Mouse (Mus musculus) small intestine, adult 2 months (tissue): Measurements from ENCODE around the gene Arntl2. TPM values are rescaled to one million over a fixed set of nuclear protein-coding genes. Genes with fewer than 3 reads are reported as not detected.

Experiments used
- H3K27ac ChIP-seq: fragments of 200-500 bp; 2 replicates; pipeline ENCODE4 v1.5.1; 2012; ENCODE audit warnings: low read depth, low read length, control low read depth, inconsistent platforms; ENCODE audit not compliant: insufficient read depth
- H3K27me3 ChIP-seq: fragments of 200-500 bp; 2 replicates; pipeline ENCODE4 v1.6.1; 2012; ENCODE audit warnings: mild to moderate bottlenecking, moderate library complexity, low read length, inconsistent platforms; ENCODE audit not compliant: control insufficient read depth, insufficient read depth
- H3K36me3 ChIP-seq: fragments of 200-500 bp; 2 replicates; pipeline ENCODE4 v1.6.1; 2012; ENCODE audit warnings: mild to moderate bottlenecking, low read length, control low read depth, inconsistent platforms; ENCODE audit not compliant: control insufficient read depth, insufficient read depth
- H3K4me1 ChIP-seq: fragments of 200-500 bp; 2 replicates; pipeline ENCODE4 v1.6.1; 2012; ENCODE audit warnings: low read length, inconsistent platforms, mixed read lengths; ENCODE audit not compliant: control insufficient read depth, insufficient read depth, insufficient read length
- H3K4me3 ChIP-seq: fragments of 200-500 bp; 2 replicates; pipeline ENCODE4 v1.5.1; 2012; ENCODE audit warnings: low read depth, mild to moderate bottlenecking, control low read depth, inconsistent platforms, low read length, moderate library complexity
- CTCF ChIP-seq: fragments of 200-500 bp; IDR thresholded peaks from 2 replicates; pipeline ENCODE4 v1.5.1; 2012; ENCODE audit warnings: low read depth, mild to moderate bottlenecking, control low read depth, inconsistent platforms, low read length, moderate library complexity, mixed read lengths; ENCODE audit not compliant: insufficient replicate concordance, insufficient read length; ENCODE audit errors: extremely low read depth
- POLR2A ChIP-seq: fragments of 200-500 bp; IDR thresholded peaks from 2 replicates; pipeline ENCODE4 v1.6.1; 2012; ENCODE audit warnings: low read depth, mild to moderate bottlenecking, control low read depth, inconsistent platforms, low read length, moderate library complexity
- WGBS: fragments of 180-500 bp; shearing (Covaris S2); methylation state at CpG from one replicate; pipeline ENCODE4 v1.1.7; 2018; 5-methylcytosine and 5-hydroxymethylcytosine counted together
- polyA plus RNA-seq: library from polyadenylated mRNA; depleted of rRNA; stranded (reverse); fragments of >200 nt; gene quantifications from 2 replicates; pipeline ENCODE4 v1.2.3, GENCODE M21; 2012; rRNA removed

Gene Arntl2
- polyA plus RNA-seq, 1 experiment: 0.65 TPM

- no peaks in the 10 kb centered on the region for H3K4me1 ChIP-seq
- no peak overlapping the region for H3K27ac ChIP-seq
- 30% methylated on average over 13 of the region's 13 CpGs for WGBS
- no peak for TF ChIP-seq POLR2A
- TF ChIP-seq CTCF: no peak
- H3K36me3 ChIP-seq: no peaks in the 10 kb centered on the region
- no peaks in the 10 kb centered on the region for H3K27me3 ChIP-seq
- no peak overlapping the region for H3K4me3 ChIP-seq
These were observed 86.3 kb downstream of the Arntl2 start for GRCm38 (mm10) chr6:146881896-146882770.

Other genes starting within 250 kb of the Arntl2 start
- gene Fgfr1op2, start 218.9 kb upstream of the Arntl2 start, polyA plus RNA-seq: 39.4 and 54.7 TPM in 2 replicates
- gene Ints13, start 218.2 kb upstream of the Arntl2 start, polyA plus RNA-seq: 3.1 and 5.1 TPM in 2 replicates
- gene Med21, start 153.5 kb upstream of the Arntl2 start, polyA plus RNA-seq: 5.8 and 6.9 TPM in 2 replicates
- 9.6 and 14.4 TPM in 2 replicates for gene Tm7sf3, start 153.2 kb upstream of the Arntl2 start, polyA plus RNA-seq
- gene Stk38l, start 71.1 kb upstream of the Arntl2 start, polyA plus RNA-seq: 1.1 and 1.6 TPM in 2 replicates
- not detected in 2 replicates for gene Smco2, start 54.0 kb downstream of the Arntl2 start, polyA plus RNA-seq
- gene Ppfibp1, start 92.4 kb downstream of the Arntl2 start, polyA plus RNA-seq: 1.6 and 3.3 TPM in 2 replicates
- not detected in 2 replicates for gene 1700034J05Rik, start 158.4 kb downstream of the Arntl2 start, polyA plus RNA-seq
- gene Rep15, start 236.5 kb downstream of the Arntl2 start, polyA plus RNA-seq: 5.7 and 6.3 TPM in 2 replicates
- gene Mrps35, start 246.7 kb downstream of the Arntl2 start, polyA plus RNA-seq: 3.8 and 7.7 TPM in 2 replicates